1 mouse cellular context compared by ENCODE assay signal in the genomic region with DNA sequence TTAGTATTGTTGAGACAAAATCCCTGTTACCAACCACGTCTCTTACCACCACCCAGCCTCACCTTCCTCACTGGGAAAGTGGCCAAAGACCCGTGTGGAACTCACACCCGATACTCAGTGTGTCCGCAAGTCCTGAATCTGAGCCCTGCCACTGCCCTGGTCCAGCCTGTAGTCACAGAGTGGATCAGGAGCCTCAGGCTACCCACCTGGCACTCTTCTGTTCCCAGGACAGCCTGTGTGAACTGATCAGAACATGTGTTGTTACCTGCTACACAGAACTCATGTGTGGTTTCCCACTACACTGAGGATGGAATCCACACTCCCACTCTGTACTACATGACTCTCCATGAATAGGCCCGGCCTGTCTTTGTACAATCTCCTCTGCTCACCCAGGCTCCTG.
TF ChIP-seq lines count a peak whose summit lies in the region.

No protein-coding gene starts in this region.

TF ChIP-seq in MEL, 35 proteins besides CTCF, POLR2A, EP300 and RAD21:
- TF ChIP-seq MYC (IDR thresholded peaks at IDR 0.05; ENCODE audit: low read depth, low read length), result no peak
- no peak for TF ChIP-seq CHD2 (IDR thresholded peaks at IDR 0.05; ENCODE audit: low read length)
- no peak for TF ChIP-seq TBP (IDR thresholded peaks at IDR 0.05; ENCODE audit: low read depth, low read length)
- TF ChIP-seq GATA1 (IDR thresholded peaks at IDR 0.05; ENCODE audit: low read depth, low read length), result no peak
- TF ChIP-seq MEF2A (IDR thresholded peaks at IDR 0.05; ENCODE audit: extremely low read depth, insufficient replicate concordance, low read depth, low read length, poor library complexity, severe bottlenecking), result no peak
- no peak for TF ChIP-seq MAX (IDR thresholded peaks at IDR 0.05; ENCODE audit: low read length)
- TF ChIP-seq BHLHE40 (IDR thresholded peaks at IDR 0.05; ENCODE audit: borderline replicate concordance, low read depth, low read length), result no peak
- no peak for TF ChIP-seq GABPA (IDR thresholded peaks at IDR 0.05; ENCODE audit: low read depth, low read length)
- no peak for TF ChIP-seq NELFE (IDR thresholded peaks at IDR 0.05; ENCODE audit: low read depth, low read length)
- TF ChIP-seq POLR2AphosphoS2 (IDR thresholded peaks at IDR 0.05; ENCODE audit: low read length), result no peak
- TF ChIP-seq TAL1 (IDR thresholded peaks at IDR 0.05; ENCODE audit: low read length), result no peak
- no peak for TF ChIP-seq KAT2A (conservative IDR thresholded peaks at IDR 0.05; ENCODE audit: low read depth, low read length)
- no peak for TF ChIP-seq MXI1 (IDR thresholded peaks at IDR 0.05; ENCODE audit: low read depth, low read length)
- no peak for TF ChIP-seq TCF12 (IDR thresholded peaks at IDR 0.05; ENCODE audit: low read depth, low read length)
- TF ChIP-seq ZKSCAN1 (IDR thresholded peaks at IDR 0.05; ENCODE audit: low read depth, low read length), result no peak
- TF ChIP-seq USF2 (IDR thresholded peaks at IDR 0.05; ENCODE audit: borderline replicate concordance in 1 of 2, insufficient read depth in 1 of 2, low read depth in 1 of 2, low read length in 2 of 2), result no peak
- no peak for TF ChIP-seq E2F4 (IDR thresholded peaks at IDR 0.05; ENCODE audit: borderline replicate concordance, low read depth, low read length)
- TF ChIP-seq SMC3 (IDR thresholded peaks at IDR 0.05; ENCODE audit: low read depth, low read length), result no peak
- no peak for TF ChIP-seq CHD1 (IDR thresholded peaks at IDR 0.05; ENCODE audit: low read depth, low read length)
